Mouse (Mus musculus): ENCODE measurements around the gene Thsd7b. TPM values are rescaled to one million over a fixed set of nuclear protein-coding genes. Genes with fewer than 3 reads are reported as not detected.
"Not testable (repeated sequence)": the region's sequence is repeated elsewhere in the genome, so short reads cannot be mapped to it uniquely, and the experiment has no call there.

Thsd7b gene
- polyA plus RNA-seq, 1 experiment from 2014 or later, result 32.2 TPM

DNA sequence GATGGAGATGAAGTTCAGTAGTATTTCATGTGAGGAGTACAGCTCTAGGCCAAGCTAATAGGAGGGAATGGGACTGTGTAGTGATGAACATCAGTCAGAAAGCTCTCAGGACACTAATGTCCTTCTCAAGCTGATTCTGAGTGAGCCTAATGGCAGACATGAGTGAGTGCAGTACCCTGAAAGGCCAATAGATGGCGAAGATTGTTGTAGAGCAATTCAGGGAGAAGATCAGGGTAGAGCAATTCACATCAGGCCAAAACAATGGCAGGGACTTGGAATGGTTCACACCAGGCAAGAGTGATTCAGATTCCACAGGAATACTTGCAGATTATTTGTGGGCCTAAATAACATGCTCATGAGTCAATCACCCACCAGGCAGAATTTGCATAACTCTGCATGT, 646.3 kb downstream of the Thsd7b start:
- H3K27ac ChIP-seq (replicated peaks), result no peak overlapping the region
- no peak overlapping the region for H3K4me3 ChIP-seq
- H3K4me2 ChIP-seq, result no peak overlapping the region
- H3K9ac ChIP-seq, result no peak overlapping the region
- H3K27me3 ChIP-seq, result no peaks in the 10 kb centered on the region
- H3K9me3 ChIP-seq, result no peaks in the 10 kb centered on the region
- no peaks in the 10 kb centered on the region for H3K4me1 ChIP-seq (replicated peaks)
- ATAC-seq (ENCODE audit: low read depth), result no peak
- no peaks in the 10 kb centered on the region for H3K36me3 ChIP-seq
- WGBS, result 83% methylated on average over 1 of the region's 1 CpGs

DNA sequence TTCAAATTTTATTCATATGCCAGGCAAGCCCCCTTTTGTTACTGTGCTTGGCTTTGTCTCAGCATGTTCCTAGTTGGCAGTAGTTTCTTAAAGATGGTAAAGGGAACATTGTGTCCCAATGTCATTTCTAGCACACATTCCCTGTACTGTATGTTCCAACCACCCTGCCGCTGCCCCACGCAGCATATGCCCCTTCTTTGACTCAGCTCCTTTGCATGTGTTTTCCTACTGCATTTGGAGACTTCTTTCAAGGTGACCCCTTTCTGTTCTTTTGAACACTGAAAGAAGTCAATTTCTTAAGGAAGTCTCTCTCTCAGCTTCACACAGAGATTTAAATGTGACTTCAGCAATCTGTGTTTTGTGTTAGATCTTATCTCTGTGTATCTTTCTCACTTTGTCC, 657.9 kb downstream of the Thsd7b start:
- no peak for ATAC-seq (ENCODE audit: low read depth)
- Histone ChIP-seq H3K9ac (no peak overlapping the region), H3K36me3 (no peaks in the 10 kb centered on the region), H3K9me3 (peaks cover 3% of the 10 kb centered on the region), H3K27me3 (no peaks in the 10 kb centered on the region), H3K4me2 (no peak overlapping the region), H3K27ac (replicated peaks) (no peak overlapping the region), H3K4me3 (no peak overlapping the region), H3K4me1 (replicated peaks) (no peaks in the 10 kb centered on the region)
- 83% methylated on average over 2 of the region's 2 CpGs for WGBS

GRCm38 (mm10) chr1:129943116-129943515, 670.0 kb downstream of the Thsd7b start:
- Histone ChIP-seq H3K36me3 (no peaks in the 10 kb centered on the region), H3K27me3 (no peaks in the 10 kb centered on the region), H3K4me3 (no peak overlapping the region), H3K27ac (replicated peaks) (no peak overlapping the region), H3K4me2 (no peak overlapping the region), H3K9ac (no peak overlapping the region), H3K4me1 (replicated peaks) (peaks cover 4% of the 10 kb centered on the region; the same call in 1 of the 2 replicates), H3K9me3 (no peaks in the 10 kb centered on the region)
- ATAC-seq (ENCODE audit: low read depth), result no peak
- 74% methylated on average over 9 of the region's 9 CpGs for WGBS

GRCm38 (mm10) chr1:129947026-129947425, 673.9 kb downstream of the Thsd7b start:
- Histone ChIP-seq H3K27ac (replicated peaks) (no peak overlapping the region), H3K36me3 (no peaks in the 10 kb centered on the region), H3K4me3 (no peak overlapping the region), H3K9me3 (no peaks in the 10 kb centered on the region), H3K4me2 (no peak overlapping the region), H3K9ac (no peak overlapping the region), H3K4me1 (replicated peaks) (peaks cover 4% of the 10 kb centered on the region; the same call in 1 of the 2 replicates), H3K27me3 (no peaks in the 10 kb centered on the region)
- WGBS, result 67% methylated on average over 4 of the region's 4 CpGs
- no peak for ATAC-seq (ENCODE audit: low read depth)

DNA sequence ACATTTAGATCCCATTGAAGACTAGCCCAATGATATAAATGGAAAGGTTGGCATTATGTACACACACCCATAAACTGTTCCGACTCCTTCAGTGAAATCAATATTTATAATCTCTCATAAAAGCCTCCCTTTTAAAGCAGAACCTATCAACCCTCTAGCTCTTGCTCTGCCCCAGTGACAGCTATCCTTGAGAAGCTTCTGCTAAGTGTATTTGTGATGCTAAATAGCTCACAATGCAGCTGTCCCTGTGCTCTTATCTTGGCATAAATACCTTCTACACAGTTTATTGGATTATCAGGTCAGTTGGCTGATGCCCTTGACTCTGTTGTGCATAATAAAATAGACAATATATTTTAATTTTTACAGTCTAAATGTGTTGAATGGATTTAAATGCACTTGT, 682.4 kb downstream of the Thsd7b start:
- Histone ChIP-seq H3K9ac (no peak overlapping the region), H3K4me1 (replicated peaks) (no peaks in the 10 kb centered on the region), H3K36me3 (no peaks in the 10 kb centered on the region), H3K27me3 (no peaks in the 10 kb centered on the region), H3K4me2 (no peak overlapping the region), H3K9me3 (no peaks in the 10 kb centered on the region), H3K27ac (replicated peaks) (no peak overlapping the region), H3K4me3 (no peak overlapping the region)
- 64% methylated on average over 1 of the region's 1 CpGs for WGBS
- ATAC-seq (ENCODE audit: low read depth), result no peak

DNA sequence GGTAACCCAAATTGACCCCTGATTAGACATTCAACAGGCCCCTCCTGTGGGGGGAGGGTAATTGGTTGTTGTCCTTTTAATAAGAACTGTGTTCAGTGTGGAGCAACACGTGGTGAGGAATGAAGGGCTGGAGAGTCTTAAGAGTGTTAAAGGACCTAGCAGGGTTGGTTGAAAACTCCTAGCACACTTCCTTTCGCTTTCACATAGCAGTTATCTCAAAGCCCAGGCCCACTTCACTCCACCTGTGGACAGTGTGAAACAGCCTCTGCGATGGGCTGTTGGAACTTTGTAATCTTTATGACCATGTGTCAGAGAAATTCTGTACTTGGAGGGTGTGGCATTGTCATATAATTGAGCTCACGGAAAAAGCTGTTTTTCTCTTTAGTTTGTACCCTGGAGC, 683.5 kb downstream of the Thsd7b start:
- 60% methylated on average over 4 of the region's 4 CpGs for WGBS
- Histone ChIP-seq H3K27me3 (no peaks in the 10 kb centered on the region), H3K4me3 (no peak overlapping the region), H3K36me3 (no peaks in the 10 kb centered on the region), H3K9ac (no peak overlapping the region), H3K4me2 (no peak overlapping the region), H3K27ac (replicated peaks) (no peak overlapping the region), H3K4me1 (replicated peaks) (no peaks in the 10 kb centered on the region), H3K9me3 (no peaks in the 10 kb centered on the region)
- no peak for ATAC-seq (ENCODE audit: low read depth)

DNA sequence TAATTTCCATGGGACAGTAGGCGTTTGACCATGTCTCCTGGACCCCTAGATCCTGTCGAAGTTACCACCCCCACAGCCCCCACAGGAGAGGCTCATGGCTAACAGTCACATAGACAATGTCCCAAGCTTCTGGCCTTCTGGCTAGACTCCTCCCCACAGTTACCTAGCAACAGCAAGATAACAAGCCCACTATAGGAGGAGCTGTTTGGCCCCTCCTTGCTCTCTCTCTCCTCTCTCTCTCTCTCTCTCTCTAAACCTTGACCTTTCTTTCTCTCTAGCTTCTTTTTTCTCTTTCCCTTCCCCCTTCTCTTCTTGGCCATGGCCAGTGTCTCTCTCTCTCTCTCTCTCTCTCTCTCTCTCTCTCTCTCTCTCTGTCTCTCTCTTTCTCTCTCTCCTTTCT, 686.2 kb downstream of the Thsd7b start:
- 49% methylated on average over 2 of the region's 2 CpGs for WGBS
- ATAC-seq (ENCODE audit: low read depth), result not testable (repeated sequence)

GRCm38 (mm10) chr1:129963166-129963565, 690.1 kb downstream of the Thsd7b start:
- H3K36me3 ChIP-seq, result no peaks in the 10 kb centered on the region
- H3K4me3 ChIP-seq, result no peak overlapping the region
- H3K27me3 ChIP-seq, result no peaks in the 10 kb centered on the region
- no peaks in the 10 kb centered on the region for H3K9me3 ChIP-seq
- H3K9ac ChIP-seq, result no peak overlapping the region
- no peak for ATAC-seq (ENCODE audit: low read depth)
- H3K4me1 ChIP-seq (replicated peaks), result no peaks in the 10 kb centered on the region
- H3K4me2 ChIP-seq, result no peak overlapping the region
- WGBS, result 95% methylated on average over 2 of the region's 2 CpGs
- H3K27ac ChIP-seq (replicated peaks), result no peak overlapping the region

More for the DNA sequence above, 686.2 kb downstream of the Thsd7b start:
- H3K9ac ChIP-seq; H3K36me3 ChIP-seq; H3K27ac ChIP-seq (replicated peaks); H3K27me3 ChIP-seq; H3K9me3 ChIP-seq; H3K4me2 ChIP-seq; H3K4me1 ChIP-seq (replicated peaks); H3K4me3 ChIP-seq: not testable (repeated sequence)

GRCm38 (mm10) chr1:129989247-129989646, 716.1 kb downstream of the Thsd7b start:
- H3K4me3 ChIP-seq; H3K27ac ChIP-seq (replicated peaks); H3K27me3 ChIP-seq; H3K9me3 ChIP-seq; H3K36me3 ChIP-seq; H3K4me2 ChIP-seq; H3K4me1 ChIP-seq (replicated peaks); ATAC-seq (ENCODE audit: low read depth); H3K9ac ChIP-seq: not testable (repeated sequence)

DNA sequence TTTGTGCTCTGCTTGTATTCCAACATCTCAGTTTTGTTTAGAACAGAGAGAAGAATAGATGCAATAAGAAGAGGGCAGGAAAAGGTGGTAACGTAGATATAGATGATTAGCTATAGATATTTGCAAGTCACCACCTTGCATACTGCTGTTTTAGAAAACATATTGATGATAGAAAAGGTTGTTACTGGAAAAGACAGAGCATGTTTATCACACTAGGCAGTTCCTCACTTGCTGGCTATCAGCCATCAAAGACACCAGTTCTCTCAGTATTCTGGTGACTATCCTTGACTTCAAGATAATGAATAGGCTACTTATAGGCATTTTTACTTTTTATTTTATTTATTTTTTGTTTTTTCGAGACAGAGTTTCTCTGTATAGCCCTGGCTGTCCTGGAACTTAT, 717.7 kb downstream of the Thsd7b start:
- H3K36me3 ChIP-seq, result no peaks in the 10 kb centered on the region
- ATAC-seq (ENCODE audit: low read depth), result no peak

GRCm38 (mm10) chr1:130055012-130055411, 781.9 kb downstream of the Thsd7b start:
- no peaks in the 10 kb centered on the region for H3K9me3 ChIP-seq
- no peak overlapping the region for H3K9ac ChIP-seq
- no peak for ATAC-seq (ENCODE audit: low read depth)
- no peaks in the 10 kb centered on the region for H3K27me3 ChIP-seq
- H3K4me2 ChIP-seq, result no peak overlapping the region
- no peak overlapping the region for H3K4me3 ChIP-seq
- no peaks in the 10 kb centered on the region for H3K4me1 ChIP-seq (replicated peaks)
- H3K36me3 ChIP-seq, result no peaks in the 10 kb centered on the region
- H3K27ac ChIP-seq (replicated peaks), result no peak overlapping the region

More for the DNA sequence above, 717.7 kb downstream of the Thsd7b start:
- Histone ChIP-seq H3K4me1 (replicated peaks) (no peaks in the 10 kb centered on the region), H3K4me3 (no peak overlapping the region), H3K9ac (no peak overlapping the region), H3K27me3 (no peaks in the 10 kb centered on the region), H3K27ac (replicated peaks) (no peak overlapping the region), H3K4me2 (no peak overlapping the region), H3K9me3 (no peaks in the 10 kb centered on the region)
- WGBS, result 77% methylated on average over 2 of the region's 2 CpGs

- Histone ChIP-seq H3K9ac (no peak overlapping the region), H3K4me1 (replicated peaks) (no peaks in the 10 kb centered on the region), H3K9me3 (no peaks in the 10 kb centered on the region), H3K4me3 (no peak overlapping the region), H3K4me2 (no peak overlapping the region), H3K27me3 (no peaks in the 10 kb centered on the region), H3K27ac (replicated peaks) (no peak overlapping the region), H3K36me3 (no peaks in the 10 kb centered on the region)
- ATAC-seq (ENCODE audit: low read depth), result no peak
These were observed 789.0 kb downstream of the Thsd7b start for GRCm38 (mm10) chr1:130062105-130062504.

GRCm38 (mm10) chr1:130066193-130066959, 793.3 kb downstream of the Thsd7b start:
- Histone ChIP-seq H3K4me1 (replicated peaks) (no peaks in the 10 kb centered on the region), H3K36me3 (no peaks in the 10 kb centered on the region), H3K4me2 (no peak overlapping the region), H3K9ac (no peak overlapping the region), H3K9me3 (no peaks in the 10 kb centered on the region), H3K27me3 (no peaks in the 10 kb centered on the region), H3K27ac (replicated peaks) (no peak overlapping the region), H3K4me3 (no peak overlapping the region)
- 85% methylated on average over 3 of the region's 3 CpGs for WGBS
- ATAC-seq (ENCODE audit: low read depth), result no peak

All from neural tube, embryonic 13.5 days (tissue).